Mouse (Mus musculus) limb, embryonic 13.5 days (tissue): ENCODE measurements around the gene Ctnnd2. TPM values are rescaled to one million over a fixed set of nuclear protein-coding genes. Genes with fewer than 3 reads are reported as not detected.
A peak's percentile ranks its signal among the peaks of the same experiment; 100 is the strongest.

Experiments used
- ATAC-seq: fragments of 200-750 bp; cut with Nextera tagmentation; 2 replicates; pipeline ENCODE4 v1.8.0; 2017; ENCODE audit warnings: low read depth, moderate number of reproducible peaks, moderate TSS enrichment; ENCODE audit not compliant: low FRiP score
- H3K27ac ChIP-seq: fragments of 300-500 bp; sonication (generic); 2 replicates; pipeline ENCODE4 v1.5.1; 2015; ENCODE audit warnings: inconsistent platforms, mild to moderate bottlenecking, moderate library complexity
- H3K27me3 ChIP-seq: fragments of 300-500 bp; sonication (generic); 2 replicates; pipeline ENCODE4 v1.6.1; 2015; ENCODE audit warnings: mild to moderate bottlenecking, inconsistent platforms
- H3K36me3 ChIP-seq: fragments of 300-500 bp; sonication (generic); 2 replicates; pipeline ENCODE4 v1.6.1; 2015; ENCODE audit warnings: inconsistent platforms, mild to moderate bottlenecking, moderate library complexity
- H3K4me1 ChIP-seq: fragments of 300-500 bp; sonication (generic); 2 replicates; pipeline ENCODE4 v1.6.1; 2015; ENCODE audit warnings: inconsistent platforms
- H3K4me2 ChIP-seq: fragments of 300-500 bp; sonication (generic); replicated peaks from 2 replicates; pipeline ENCODE4 v1.6.1; 2015; ENCODE audit warnings: inconsistent platforms, mild to moderate bottlenecking, moderate library complexity
- H3K4me3 ChIP-seq: fragments of 300-500 bp; sonication (generic); 2 replicates; pipeline ENCODE4 v1.5.1; 2015; ENCODE audit warnings: moderate library complexity, mild to moderate bottlenecking, inconsistent platforms
- H3K9ac ChIP-seq: fragments of 300-500 bp; sonication (generic); 2 replicates; pipeline ENCODE4 v1.6.1; 2015; ENCODE audit warnings: mild to moderate bottlenecking, inconsistent platforms
- H3K9me3 ChIP-seq: fragments of 300-500 bp; sonication (generic); 2 replicates; pipeline ENCODE4 v1.6.1; 2016; ENCODE audit warnings: inconsistent platforms
- WGBS: fragments of 180-500 bp; shearing (Covaris S2); methylation state at CpG from one replicate; pipeline ENCODE4 v1.1.7; 2015; 5-methylcytosine and 5-hydroxymethylcytosine counted together
- polyA plus RNA-seq: library from polyadenylated mRNA; unstranded; fragments of >200 nt; fragmentation: Nextera tagmentation; extraction: Ambion mirVana; gene quantifications from 2 replicates; pipeline ENCODE4 v1.2.1, GENCODE M21; 2015

Ctnnd2 gene
- polyA plus RNA-seq, 1 experiment from 2014 or later, result 3.8 TPM

DNA sequence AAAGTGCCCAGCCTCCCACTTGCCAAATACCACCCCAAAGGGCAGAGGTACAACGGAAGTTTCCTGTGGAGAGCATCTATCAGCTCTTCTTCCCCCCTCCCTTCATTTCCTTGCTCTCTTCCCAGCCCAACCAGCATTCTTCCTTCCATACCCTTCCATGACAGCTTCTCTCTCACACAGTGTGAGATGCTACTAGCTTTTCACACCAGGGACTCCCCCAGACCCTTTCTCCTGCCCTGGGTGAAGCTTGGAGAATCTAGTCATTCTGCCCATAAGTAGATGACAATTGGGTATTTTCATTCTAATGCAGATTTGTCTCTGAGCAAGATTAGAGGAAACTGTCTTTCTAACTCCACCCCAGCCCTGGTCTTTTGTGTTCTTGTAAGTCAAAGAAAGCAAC lies 473.3 kb downstream of the Ctnnd2 start:
- Histone ChIP-seq H3K4me1 (peaks cover 10% of the 10 kb centered on the region; the same call in 1 of the 2 replicates), H3K9ac (no peak overlapping the region), H3K36me3 (no peaks in the 10 kb centered on the region), H3K4me2 (no peak overlapping the region), H3K4me3 (no peak overlapping the region), H3K27me3 (peaks cover 51% of the 10 kb centered on the region), H3K27ac (no peak overlapping the region), H3K9me3 (no peaks in the 10 kb centered on the region)
- no peak for ATAC-seq
- 42% methylated on average over 1 of the region's 1 CpGs for WGBS

DNA sequence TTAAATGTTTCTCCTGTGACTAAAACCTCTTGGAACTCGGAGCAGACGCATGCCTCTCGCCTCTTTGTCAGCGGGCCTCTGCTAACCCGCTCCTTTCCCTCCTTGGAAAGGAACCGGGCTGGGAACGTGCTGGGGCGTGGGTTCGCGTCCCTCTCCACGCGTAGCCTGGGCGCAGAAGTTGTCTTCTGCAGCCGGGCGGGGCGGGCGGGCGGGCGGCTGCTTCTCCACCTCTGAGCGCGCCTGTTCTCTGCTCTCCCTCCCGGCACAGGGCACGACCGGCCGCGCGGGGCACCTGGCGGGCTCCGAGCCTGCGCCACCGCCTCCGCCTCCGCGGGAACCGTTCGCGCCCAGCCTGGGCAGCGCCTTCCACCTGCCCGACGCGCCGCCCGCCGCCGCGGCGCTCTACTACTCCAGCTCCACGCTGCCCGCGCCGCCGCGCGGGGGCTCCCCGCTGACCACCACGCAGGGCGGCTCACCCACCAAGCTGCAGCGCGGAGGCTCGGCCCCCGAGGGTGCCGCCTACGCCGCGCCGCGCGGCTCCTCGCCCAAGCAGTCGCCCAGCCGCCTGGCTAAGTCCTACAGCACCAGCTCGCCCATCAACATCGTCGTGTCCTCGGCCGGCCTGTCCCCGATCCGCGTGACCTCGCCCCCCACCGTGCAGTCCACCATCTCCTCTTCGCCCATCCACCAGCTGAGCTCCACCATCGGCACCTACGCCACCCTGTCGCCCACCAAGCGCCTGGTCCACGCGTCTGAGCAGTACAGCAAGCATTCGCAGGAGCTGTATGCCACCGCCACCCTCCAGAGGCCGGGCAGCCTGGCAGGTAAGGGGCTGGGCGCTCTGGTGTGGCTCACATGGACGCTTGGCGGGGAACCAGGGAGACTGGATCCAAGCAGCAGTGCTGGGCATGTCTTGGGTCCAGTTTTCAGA lies 474.4 kb downstream of the Ctnnd2 start:
- peak overlapping the region; percentile 66 for H3K9ac ChIP-seq
- H3K4me1 ChIP-seq, result peaks cover 10% of the 10 kb centered on the region; the same call in 1 of the 2 replicates
- H3K4me2 ChIP-seq, result peak overlapping the region; percentile 99
- peak overlapping the region; percentile 60 for H3K4me3 ChIP-seq
- H3K27ac ChIP-seq, result no peak overlapping the region
- no peaks in the 10 kb centered on the region for H3K9me3 ChIP-seq
- no peaks in the 10 kb centered on the region for H3K36me3 ChIP-seq
- peak; percentile 60 for ATAC-seq
- under 1% methylated on average over 59 of the region's 94 CpGs for WGBS
- H3K27me3 ChIP-seq, result peaks cover 51% of the 10 kb centered on the region

DNA sequence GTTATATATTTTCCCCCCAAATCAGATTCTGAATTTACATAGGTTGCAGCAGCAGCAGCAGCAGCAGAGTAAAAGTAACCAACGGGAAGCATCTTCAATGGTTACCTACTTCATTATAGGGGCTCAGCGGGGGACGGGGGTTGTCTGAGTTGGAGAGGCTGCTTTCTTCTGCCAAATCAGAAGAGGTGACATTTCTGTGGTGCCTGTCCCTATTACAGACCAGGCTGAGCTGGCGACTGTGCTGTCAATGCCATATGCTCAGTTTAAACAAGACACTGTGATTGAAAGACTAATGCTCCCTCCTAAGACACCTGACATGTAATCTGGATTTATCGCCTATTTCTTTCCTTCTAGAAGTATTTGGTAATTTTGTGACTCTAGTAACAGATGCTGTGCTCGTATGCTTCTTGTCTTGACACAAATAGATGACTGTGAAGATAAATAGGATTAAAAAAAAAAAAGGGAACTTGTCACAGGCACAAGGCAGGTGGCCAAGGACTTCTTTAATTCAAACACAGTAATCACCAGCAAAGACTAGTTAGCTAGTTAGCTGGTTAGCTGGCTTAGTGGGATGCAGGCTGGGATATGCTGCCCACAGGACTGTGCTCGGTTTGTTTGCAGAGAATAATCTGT lies 475.4 kb downstream of the Ctnnd2 start:
- no peak overlapping the region for H3K9ac ChIP-seq
- no peaks in the 10 kb centered on the region for H3K36me3 ChIP-seq
- H3K27ac ChIP-seq, result no peak overlapping the region
- peak overlapping the region; percentile 60; the same call in 1 of the 2 replicates for H3K4me3 ChIP-seq
- H3K4me1 ChIP-seq, result peaks cover 10% of the 10 kb centered on the region; the same call in 1 of the 2 replicates
- H3K4me2 ChIP-seq, result peak overlapping the region; percentile 99; the same call in 1 of the 2 replicates
- WGBS, result 49% methylated on average over 7 of the region's 7 CpGs
- no peaks in the 10 kb centered on the region for H3K9me3 ChIP-seq
- no peak for ATAC-seq
- H3K27me3 ChIP-seq, result peaks cover 51% of the 10 kb centered on the region

DNA sequence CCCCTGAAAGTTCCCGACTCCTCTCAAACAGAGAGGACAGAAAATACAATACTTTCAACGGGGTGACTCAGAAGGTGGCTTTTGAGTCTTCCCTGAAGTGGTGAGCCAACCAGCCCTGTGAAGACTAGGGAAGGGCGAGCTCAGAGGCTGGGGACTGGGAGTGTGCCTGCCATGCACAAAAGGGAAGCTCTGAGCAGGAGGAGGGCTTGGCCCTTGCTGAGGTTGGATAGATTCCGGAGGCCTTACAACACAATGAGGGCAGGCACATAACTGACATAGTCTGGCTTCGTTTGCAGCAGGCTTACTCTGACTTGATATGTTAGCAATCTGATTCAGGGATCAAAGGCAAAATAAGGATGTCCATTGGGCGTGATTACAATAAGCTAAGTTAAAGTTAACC lies 477.6 kb downstream of the Ctnnd2 start:
- no peaks in the 10 kb centered on the region for H3K36me3 ChIP-seq
- H3K4me2 ChIP-seq, result no peak overlapping the region
- H3K27ac ChIP-seq, result no peak overlapping the region
- peaks cover 10% of the 10 kb centered on the region; the same call in 1 of the 2 replicates for H3K4me1 ChIP-seq
- 79% methylated on average over 6 of the region's 6 CpGs for WGBS
- peaks cover 40% of the 10 kb centered on the region for H3K27me3 ChIP-seq
- no peaks in the 10 kb centered on the region for H3K9me3 ChIP-seq
- H3K4me3 ChIP-seq, result no peak overlapping the region
- no peak overlapping the region for H3K9ac ChIP-seq
- ATAC-seq, result no peak

DNA sequence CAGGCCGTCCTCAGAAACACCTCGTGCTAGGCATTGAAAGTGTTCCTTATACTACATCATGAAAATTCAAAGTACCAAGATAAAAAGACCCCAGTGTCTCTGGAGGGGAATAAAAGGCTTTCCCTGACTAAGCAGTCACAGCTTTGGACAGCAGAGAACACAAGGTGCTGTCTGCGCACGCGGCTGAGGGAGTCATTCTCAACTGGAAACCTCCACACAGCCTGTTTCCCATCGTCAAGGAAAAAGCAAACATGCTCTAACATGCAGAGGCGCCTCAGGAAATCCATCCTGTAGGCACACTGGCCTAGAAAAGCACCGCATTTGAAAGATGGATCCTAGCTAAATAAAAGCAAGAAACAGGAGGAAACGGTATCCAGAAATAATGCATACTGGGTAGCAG lies 483.0 kb downstream of the Ctnnd2 start:
- H3K27me3 ChIP-seq, result no peaks in the 10 kb centered on the region
- peak overlapping the region; percentile 44; the same call in 1 of the 2 replicates for H3K27ac ChIP-seq
- H3K36me3 ChIP-seq, result no peaks in the 10 kb centered on the region
- H3K4me3 ChIP-seq, result no peak overlapping the region
- 55% methylated on average over 9 of the region's 9 CpGs for WGBS
- no peak overlapping the region for H3K9ac ChIP-seq
- no peak for ATAC-seq
- no peaks in the 10 kb centered on the region for H3K9me3 ChIP-seq
- H3K4me1 ChIP-seq, result no peaks in the 10 kb centered on the region
- no peak overlapping the region for H3K4me2 ChIP-seq

DNA sequence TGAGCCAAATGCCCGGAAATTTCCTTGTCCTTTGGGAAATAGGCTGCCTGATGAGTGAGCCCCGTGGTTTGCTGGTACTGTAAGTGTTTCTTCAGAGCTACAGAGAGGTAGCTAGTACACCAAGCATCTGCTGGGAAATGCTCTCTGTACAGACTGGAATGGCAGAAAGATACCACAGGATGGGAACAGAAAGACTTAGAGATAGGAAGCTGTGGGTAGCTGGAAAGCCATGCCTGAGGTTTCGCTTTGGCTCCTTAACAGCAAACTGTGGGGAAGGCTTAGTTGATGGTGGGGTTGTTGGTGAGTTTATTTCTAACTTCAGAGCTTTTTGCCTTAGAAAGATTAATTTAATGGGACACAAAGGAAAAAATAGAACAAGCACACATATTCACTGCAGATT lies 485.2 kb downstream of the Ctnnd2 start:
- H3K36me3 ChIP-seq, result no peaks in the 10 kb centered on the region
- 81% methylated on average over 3 of the region's 3 CpGs for WGBS
- H3K9me3 ChIP-seq, result no peaks in the 10 kb centered on the region
- no peak overlapping the region for H3K27ac ChIP-seq
- H3K27me3 ChIP-seq, result no peaks in the 10 kb centered on the region
- no peak overlapping the region for H3K4me3 ChIP-seq
- ATAC-seq, result no peak
- no peak overlapping the region for H3K9ac ChIP-seq
- H3K4me1 ChIP-seq, result no peaks in the 10 kb centered on the region
- H3K4me2 ChIP-seq, result no peak overlapping the region

DNA sequence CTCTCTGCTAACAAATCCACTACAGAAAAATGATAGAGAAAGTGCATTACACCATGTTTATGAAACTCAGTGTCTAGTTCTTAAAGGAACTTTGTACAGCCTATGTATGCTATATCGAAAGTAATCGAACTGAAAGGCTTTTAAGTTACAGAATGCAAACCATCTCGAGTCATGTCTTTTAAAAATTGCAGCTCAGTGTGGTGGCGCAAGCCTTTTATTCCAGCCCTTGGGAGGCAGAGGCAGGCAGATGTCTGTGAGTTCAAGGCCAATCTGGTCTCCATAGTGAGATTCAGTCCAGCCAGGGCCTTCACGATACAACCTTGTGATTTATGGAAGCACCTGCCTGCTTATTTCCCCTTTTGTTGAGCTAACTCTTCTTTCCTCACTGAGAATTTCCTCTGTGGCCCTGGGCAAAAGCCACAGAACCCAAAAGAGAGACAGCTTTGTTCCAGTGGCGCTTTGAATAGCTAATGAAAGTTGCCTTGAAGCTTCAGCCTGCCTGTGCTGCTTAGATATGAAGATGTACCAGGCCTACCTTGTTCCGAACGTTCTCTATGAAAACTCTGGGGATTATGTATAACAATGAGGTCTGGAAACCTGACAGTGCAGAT lies 488.3 kb downstream of the Ctnnd2 start:
- no peak overlapping the region for H3K9ac ChIP-seq
- no peaks in the 10 kb centered on the region for H3K36me3 ChIP-seq
- H3K27ac ChIP-seq, result no peak overlapping the region
- 85% methylated on average over 8 of the region's 8 CpGs for WGBS
- no peak overlapping the region for H3K4me2 ChIP-seq
- H3K4me3 ChIP-seq, result no peak overlapping the region
- no peaks in the 10 kb centered on the region for H3K4me1 ChIP-seq
- ATAC-seq, result no peak
- H3K27me3 ChIP-seq, result no peaks in the 10 kb centered on the region
- H3K9me3 ChIP-seq, result no peaks in the 10 kb centered on the region

DNA sequence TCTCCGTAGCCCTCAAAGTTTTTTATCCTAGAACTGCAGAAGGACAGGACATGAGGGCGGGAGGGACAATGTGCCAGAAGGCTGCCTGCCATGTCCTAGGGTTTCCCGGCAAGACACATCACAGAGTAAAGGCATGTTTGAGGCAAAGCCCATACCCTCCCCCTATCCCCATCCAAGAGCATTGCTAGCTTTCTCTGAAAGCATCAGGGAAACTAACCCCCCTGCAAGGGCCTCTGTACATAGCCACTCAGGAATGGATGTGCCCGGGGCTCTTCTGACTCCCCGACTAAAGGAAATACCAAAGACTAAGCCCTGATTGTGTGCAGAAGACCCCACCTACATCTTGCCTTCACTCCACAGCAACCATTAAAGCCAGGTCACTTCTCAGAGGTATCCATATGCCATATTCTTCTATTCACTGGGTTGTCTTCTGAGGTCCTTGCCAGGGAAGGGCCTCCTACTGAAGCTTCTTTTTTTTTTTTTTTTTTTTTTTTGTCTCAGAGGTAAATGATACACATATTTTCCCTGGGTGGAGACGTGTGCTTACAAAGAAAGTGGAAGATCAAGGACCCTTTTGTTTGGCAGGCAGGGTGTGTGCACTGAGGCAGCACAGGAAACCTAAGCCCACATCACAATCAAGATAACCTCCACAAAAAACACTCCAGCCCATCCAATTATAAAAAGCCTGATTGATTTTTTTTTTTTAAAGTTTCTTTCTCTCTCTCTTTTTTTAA lies 489.5 kb downstream of the Ctnnd2 start:
- Histone ChIP-seq H3K4me1 (no peaks in the 10 kb centered on the region), H3K27ac (no peak overlapping the region), H3K4me2 (no peak overlapping the region), H3K27me3 (no peaks in the 10 kb centered on the region), H3K36me3 (no peaks in the 10 kb centered on the region), H3K9ac (no peak overlapping the region), H3K9me3 (no peaks in the 10 kb centered on the region), H3K4me3 (no peak overlapping the region)
- no peak for ATAC-seq
- 72% methylated on average over 6 of the region's 6 CpGs for WGBS

DNA sequence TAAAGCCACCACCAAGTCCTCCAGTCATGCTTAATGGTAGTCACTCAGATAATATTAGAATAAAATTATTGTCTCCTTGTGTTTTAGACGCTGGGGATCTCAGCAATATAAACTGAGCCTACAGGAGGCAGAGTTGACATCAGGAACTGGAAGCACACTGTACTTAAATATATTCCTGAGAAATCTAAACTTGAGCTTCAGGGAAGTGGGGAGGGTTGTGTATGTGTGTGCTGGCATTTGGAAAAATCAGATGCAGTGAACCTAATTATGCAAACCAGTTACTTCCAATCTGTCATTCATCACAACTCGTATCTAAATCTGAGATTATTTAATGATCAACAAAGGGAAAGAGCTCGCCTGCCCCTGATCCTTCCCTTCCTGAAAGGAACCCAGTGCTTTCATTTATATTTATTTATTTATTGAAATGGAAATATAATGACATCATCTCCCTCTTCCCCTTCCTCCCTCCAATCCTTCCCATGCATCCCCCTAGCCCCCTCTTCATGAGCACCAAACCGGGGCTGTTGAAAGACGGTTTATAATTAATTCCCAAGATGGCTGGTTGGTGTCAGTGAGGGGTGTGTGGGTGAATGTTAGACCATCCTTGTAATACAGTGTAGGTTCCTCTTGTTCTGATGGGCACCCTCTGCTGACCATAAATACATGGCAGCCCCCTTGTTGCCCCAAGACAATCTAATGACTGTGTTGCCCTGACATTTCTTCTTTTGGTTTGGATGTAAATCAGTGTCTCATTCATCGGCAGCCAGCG lies 495.6 kb downstream of the Ctnnd2 start:
- WGBS, result 80% methylated on average over 7 of the region's 7 CpGs
- ATAC-seq, result no peak
- no peaks in the 10 kb centered on the region for H3K9me3 ChIP-seq

DNA sequence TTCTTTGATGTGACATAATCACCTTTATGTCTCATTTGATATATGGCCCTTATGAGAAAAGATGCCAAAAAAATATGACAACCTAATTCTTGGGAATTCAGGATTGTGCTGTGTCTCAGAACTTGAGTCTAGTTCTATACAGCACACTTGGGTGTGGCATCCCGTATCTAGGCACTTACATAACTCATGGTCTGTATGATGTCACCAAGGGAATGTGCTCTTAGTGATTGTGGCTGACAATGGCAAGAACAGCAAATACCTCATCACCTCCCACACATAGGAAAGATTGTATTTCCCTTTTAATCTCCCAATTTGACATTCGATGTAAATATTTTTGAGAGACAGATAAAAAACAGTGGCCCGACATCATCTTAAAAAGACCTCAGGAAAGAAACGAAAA lies 509.5 kb downstream of the Ctnnd2 start:
- Histone ChIP-seq H3K4me1 (peaks cover 5% of the 10 kb centered on the region; the same call in 1 of the 2 replicates), H3K27me3 (no peaks in the 10 kb centered on the region), H3K27ac (no peak overlapping the region), H3K9me3 (no peaks in the 10 kb centered on the region), H3K4me3 (no peak overlapping the region), H3K4me2 (no peak overlapping the region), H3K36me3 (no peaks in the 10 kb centered on the region), H3K9ac (no peak overlapping the region)
- WGBS, result 86% methylated on average over 4 of the region's 4 CpGs
- ATAC-seq, result no peak

More for the DNA sequence above, 495.6 kb downstream of the Ctnnd2 start:
- Histone ChIP-seq H3K36me3 (no peaks in the 10 kb centered on the region), H3K4me2 (no peak overlapping the region), H3K27me3 (no peaks in the 10 kb centered on the region), H3K9ac (no peak overlapping the region), H3K4me1 (no peaks in the 10 kb centered on the region), H3K27ac (no peak overlapping the region), H3K4me3 (no peak overlapping the region)
